Mouse (Mus musculus): ENCODE results near the gene Fndc7. TPM values are rescaled to one million over a fixed set of nuclear protein-coding genes. Genes with fewer than 3 reads are reported as not detected.

Fndc7 gene
- polyA plus RNA-seq, 1 experiment from 2014 or later, result not detected

DNA sequence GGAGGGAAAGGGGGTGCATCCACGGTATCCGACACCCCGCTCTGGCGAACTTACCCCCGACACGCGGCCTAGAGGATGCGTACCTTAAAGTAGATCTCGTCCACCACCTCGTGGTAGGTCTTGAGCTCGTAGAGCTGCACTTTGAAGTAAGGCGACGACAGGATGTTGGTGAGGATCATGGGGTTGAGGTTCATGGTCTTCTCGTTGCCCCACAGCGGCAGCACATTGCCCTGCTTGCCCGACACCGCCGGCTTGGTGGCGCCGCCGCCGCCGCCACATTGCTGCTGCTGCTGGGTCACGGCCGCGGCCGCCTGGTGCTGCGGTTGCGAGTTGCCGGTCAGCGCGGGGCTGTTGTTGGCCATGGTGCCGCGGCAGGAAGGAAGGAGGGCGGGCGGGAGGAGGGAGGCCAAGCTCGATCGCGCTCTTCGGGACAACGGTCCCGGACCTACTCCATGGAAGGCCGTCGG, 21.3 kb upstream of the Fndc7 start:
- WGBS, result under 1% methylated on average over 43 of the region's 44 CpGs
- H3K4me3 ChIP-seq, result peak overlapping the region; percentile 98
- DNase-seq (ENCODE audit: extremely low spot score, low spot score), result no peak

DNA sequence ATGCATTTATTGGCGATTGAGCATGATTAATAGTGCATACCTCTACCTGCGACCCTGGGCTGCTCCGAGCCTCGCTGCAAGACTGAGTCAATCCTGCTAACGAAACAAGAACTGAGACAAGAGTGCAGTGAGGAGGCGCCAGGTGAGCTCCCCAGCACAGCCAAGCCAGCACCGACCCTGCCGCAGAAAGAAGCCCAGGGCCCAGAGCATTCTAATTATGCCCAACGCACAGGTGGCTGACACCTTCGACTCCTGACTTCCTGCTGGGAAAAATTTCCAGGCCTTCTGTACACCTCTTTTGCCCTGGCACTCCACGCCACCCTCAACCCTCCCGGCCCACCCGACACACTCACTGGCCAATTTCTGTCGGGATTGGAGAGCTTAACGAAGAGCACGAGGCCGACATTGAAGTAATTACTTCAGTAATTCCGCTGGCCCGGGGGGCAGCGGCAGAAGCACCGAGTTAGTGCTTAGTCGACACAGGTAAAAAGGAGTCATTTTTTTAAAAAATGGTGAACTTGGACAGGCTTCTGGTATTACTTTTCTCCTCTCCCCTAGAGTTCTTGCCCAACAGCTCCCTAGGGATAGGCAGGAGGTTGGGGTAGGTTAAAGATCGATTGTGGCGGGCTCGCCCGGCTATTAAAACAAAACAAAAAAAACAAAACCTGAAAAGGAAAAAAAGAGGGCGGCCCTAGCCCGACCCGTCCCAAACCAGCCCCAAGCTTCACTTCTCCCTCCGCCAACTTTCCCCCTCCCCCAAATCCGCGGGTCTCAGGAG, 20.7 kb upstream of the Fndc7 start:
- Histone ChIP-seq H3K9me3 (no peaks in the 10 kb centered on the region), H3K4me3 (peak overlapping the region; percentile 98), H3K27me3 (ENCODE audit: poor library complexity, severe bottlenecking) (no peaks in the 10 kb centered on the region), H3K27ac (peak overlapping the region; percentile 97), H3K4me1 (peaks cover 26% of the 10 kb centered on the region), H3K36me3 (replicated peaks) (peaks cover 38% of the 10 kb centered on the region)
- under 1% methylated on average over 32 of the region's 32 CpGs for WGBS
- no peak for DNase-seq (ENCODE audit: extremely low spot score, low spot score)

More for the DNA sequence above, 21.3 kb upstream of the Fndc7 start:
- Histone ChIP-seq H3K36me3 (replicated peaks) (peaks cover 31% of the 10 kb centered on the region), H3K27me3 (ENCODE audit: poor library complexity, severe bottlenecking) (no peaks in the 10 kb centered on the region), H3K9me3 (no peaks in the 10 kb centered on the region), H3K4me1 (peaks cover 26% of the 10 kb centered on the region), H3K27ac (peak overlapping the region; percentile 97)

DNA sequence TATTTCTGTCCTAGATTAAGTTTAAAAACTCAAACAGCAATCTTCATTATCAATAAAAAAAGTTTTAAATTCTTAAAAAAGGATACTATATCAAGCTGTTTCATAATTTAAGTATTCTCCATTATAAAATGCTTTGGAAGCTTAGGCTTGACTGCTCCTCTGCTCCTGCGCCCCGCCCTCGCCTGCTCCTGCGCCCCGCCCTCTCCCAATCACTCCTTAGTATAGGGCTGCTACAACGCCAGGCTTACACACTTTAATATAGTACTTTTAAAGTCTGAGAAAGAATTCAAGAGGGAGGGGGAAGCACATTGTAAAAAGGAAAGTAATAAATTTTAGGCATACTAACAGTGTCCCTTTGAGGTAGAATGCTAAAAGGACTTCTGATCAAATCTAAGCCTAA, 13.1 kb upstream of the Fndc7 start:
- Histone ChIP-seq H3K27ac (no peak overlapping the region), H3K4me1 (no peaks in the 10 kb centered on the region), H3K36me3 (replicated peaks) (peaks cover 86% of the 10 kb centered on the region), H3K4me3 (no peak overlapping the region), H3K27me3 (ENCODE audit: poor library complexity, severe bottlenecking) (no peaks in the 10 kb centered on the region), H3K9me3 (no peaks in the 10 kb centered on the region; the same call in 1 of the 2 replicates)
- 95% methylated on average over 6 of the region's 6 CpGs for WGBS
- DNase-seq (ENCODE audit: extremely low spot score, low spot score), result no peak

DNA sequence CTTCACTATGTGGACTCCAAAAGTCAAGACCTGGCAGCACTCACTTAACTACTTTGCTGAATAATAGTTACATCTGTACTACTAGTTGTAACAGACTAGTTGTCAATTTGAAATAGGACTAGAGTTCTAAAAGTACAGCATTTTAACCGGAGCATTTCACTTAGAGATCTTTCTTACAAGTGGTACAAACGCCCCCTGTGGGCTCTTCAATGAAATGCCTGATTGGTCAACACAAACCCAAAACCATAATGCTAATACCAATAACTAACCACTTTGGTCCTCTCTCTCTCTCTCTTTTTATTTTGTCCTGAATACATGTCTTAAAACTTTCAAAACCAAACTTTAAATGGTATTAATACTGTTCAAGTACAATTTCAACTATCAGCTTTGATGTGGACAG, 12.2 kb upstream of the Fndc7 start:
- H3K36me3 ChIP-seq (replicated peaks), result peaks cover 77% of the 10 kb centered on the region
- no peaks in the 10 kb centered on the region for H3K4me1 ChIP-seq
- no peak overlapping the region for H3K4me3 ChIP-seq
- WGBS, result 55% methylated on average over 2 of the region's 2 CpGs
- H3K9me3 ChIP-seq, result no peaks in the 10 kb centered on the region; the same call in 1 of the 2 replicates
- DNase-seq (ENCODE audit: extremely low spot score, low spot score), result no peak
- no peak overlapping the region for H3K27ac ChIP-seq
- H3K27me3 ChIP-seq (ENCODE audit: poor library complexity, severe bottlenecking), result no peaks in the 10 kb centered on the region

DNA sequence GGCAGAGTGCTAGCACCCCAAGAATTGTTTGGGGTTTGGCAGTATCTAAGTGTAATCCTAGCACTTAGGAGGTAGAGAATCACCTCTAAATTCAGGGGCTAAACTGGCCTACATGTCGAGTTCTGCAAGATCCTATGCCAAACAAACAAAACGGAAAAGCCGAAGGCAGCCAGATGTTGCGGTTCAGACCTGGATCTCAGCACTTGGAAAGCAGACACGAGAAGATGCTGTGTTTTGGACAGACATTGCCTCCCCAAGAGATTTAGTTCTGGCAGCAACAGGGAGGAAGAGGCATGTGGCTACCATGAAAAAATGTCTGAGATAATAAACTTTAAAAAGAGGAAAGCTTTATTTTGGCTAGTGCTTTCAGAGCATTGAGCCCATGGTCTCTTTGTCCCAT, 10.9 kb upstream of the Fndc7 start:
- Histone ChIP-seq H3K4me3 (no peak overlapping the region), H3K9me3 (no peaks in the 10 kb centered on the region; the same call in 1 of the 2 replicates), H3K36me3 (replicated peaks) (peaks cover 63% of the 10 kb centered on the region), H3K27ac (no peak overlapping the region), H3K4me1 (no peaks in the 10 kb centered on the region), H3K27me3 (ENCODE audit: poor library complexity, severe bottlenecking) (no peaks in the 10 kb centered on the region)
- DNase-seq (ENCODE audit: extremely low spot score, low spot score), result no peak
- WGBS, result 79% methylated on average over 5 of the region's 5 CpGs

DNA sequence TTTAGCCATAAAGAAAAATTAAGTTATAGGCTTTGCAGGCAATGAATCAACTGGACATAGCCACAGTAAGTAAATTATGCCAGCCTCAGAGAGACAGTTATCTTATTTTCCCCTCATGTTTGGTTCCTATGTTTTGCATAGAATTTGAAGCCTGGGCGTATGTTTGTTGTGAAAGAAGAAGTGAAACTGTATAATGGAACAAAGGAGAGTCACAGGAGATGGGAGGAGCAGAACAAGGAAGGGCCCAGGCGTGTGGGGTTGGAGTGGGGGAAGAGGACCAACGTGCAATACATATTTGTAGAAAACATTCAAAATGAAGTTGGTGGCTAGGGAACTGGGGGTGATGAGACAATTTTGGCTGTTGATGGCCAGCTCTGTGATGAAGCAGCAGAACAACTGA, 10.3 kb upstream of the Fndc7 start:
- no peak overlapping the region for H3K4me3 ChIP-seq
- no peak overlapping the region for H3K27ac ChIP-seq
- no peaks in the 10 kb centered on the region for H3K4me1 ChIP-seq
- DNase-seq (ENCODE audit: extremely low spot score, low spot score), result no peak
- no peaks in the 10 kb centered on the region for H3K27me3 ChIP-seq (ENCODE audit: poor library complexity, severe bottlenecking)
- WGBS, result 83% methylated on average over 3 of the region's 3 CpGs
- H3K36me3 ChIP-seq (replicated peaks), result peaks cover 58% of the 10 kb centered on the region
- H3K9me3 ChIP-seq, result no peaks in the 10 kb centered on the region; the same call in 1 of the 2 replicates

DNA sequence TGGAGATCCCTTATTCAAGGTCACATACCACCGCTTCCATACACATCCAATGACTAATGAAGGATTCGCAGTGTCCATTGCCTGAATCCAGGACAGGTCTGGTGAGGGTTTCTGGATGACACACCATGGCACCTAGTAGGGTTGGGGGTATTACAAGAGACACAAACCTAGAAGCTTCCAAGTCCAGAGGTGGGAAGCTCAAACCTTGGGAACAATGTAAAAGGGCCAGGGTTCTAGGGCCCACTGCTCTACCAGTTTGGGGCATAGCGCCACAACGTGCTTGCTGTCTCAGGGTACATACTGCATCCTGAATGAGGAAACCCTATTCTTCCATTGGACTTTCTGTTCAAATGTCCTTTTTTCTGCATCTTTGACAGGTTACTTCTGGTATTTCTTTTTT, 8.8 kb upstream of the Fndc7 start:
- peaks cover 43% of the 10 kb centered on the region for H3K36me3 ChIP-seq (replicated peaks)
- H3K4me3 ChIP-seq, result no peak overlapping the region
- 95% methylated on average over 4 of the region's 4 CpGs for WGBS
- no peaks in the 10 kb centered on the region; the same call in 1 of the 2 replicates for H3K9me3 ChIP-seq
- DNase-seq (ENCODE audit: extremely low spot score, low spot score), result no peak
- no peaks in the 10 kb centered on the region for H3K4me1 ChIP-seq
- no peaks in the 10 kb centered on the region for H3K27me3 ChIP-seq (ENCODE audit: poor library complexity, severe bottlenecking)
- no peak overlapping the region for H3K27ac ChIP-seq

DNA sequence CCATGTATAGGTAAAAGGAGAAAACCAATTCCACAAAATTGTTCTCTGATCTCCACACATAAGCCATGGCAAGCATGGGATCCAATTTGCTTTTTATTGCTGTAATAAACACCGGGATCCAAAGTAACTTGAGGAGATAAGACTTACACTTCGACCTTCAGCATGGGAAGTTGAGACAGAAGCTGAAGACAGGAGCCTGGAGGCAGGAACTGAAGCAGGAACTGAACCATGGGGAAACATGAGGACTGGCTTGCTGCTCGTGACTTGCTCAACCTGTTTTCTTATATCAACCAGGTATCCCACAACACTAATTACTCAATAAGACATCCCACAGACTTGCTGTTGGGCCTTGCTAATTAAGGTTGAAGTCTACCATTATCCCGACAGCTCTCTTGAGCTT, 3.1 kb upstream of the Fndc7 start:
- no peak for DNase-seq (ENCODE audit: extremely low spot score, low spot score)
- Histone ChIP-seq H3K36me3 (replicated peaks) (no peaks in the 10 kb centered on the region), H3K4me3 (no peak overlapping the region), H3K27ac (no peak overlapping the region), H3K4me1 (no peaks in the 10 kb centered on the region), H3K27me3 (ENCODE audit: poor library complexity, severe bottlenecking) (no peaks in the 10 kb centered on the region), H3K9me3 (no peaks in the 10 kb centered on the region)
- WGBS, result 84% methylated on average over 4 of the region's 4 CpGs

DNA sequence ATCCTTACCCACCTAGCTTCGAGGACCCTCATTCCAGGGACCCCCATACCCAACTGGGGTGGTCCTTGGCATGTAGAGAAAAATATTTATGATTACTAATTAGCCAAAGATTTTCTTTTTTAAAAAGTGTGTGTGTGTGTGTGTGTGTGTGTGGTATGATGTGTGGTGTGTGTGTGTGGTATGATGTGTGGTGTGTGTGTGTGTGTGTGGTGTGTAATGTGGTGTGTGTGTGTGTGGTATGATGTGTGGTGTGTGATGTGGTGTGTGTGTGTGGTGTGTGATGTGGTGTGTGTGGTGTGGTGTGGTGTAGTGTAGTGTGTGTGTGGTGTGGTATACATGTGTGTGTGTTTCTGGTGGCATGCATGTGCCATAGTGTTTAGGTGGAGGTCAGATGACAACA, 2.3 kb upstream of the Fndc7 start:
- Histone ChIP-seq H3K27ac (no peak overlapping the region), H3K9me3 (no peaks in the 10 kb centered on the region), H3K4me3 (no peak overlapping the region), H3K36me3 (replicated peaks) (no peaks in the 10 kb centered on the region), H3K4me1 (peaks cover 4% of the 10 kb centered on the region; the same call in 1 of the 2 replicates), H3K27me3 (ENCODE audit: poor library complexity, severe bottlenecking) (no peaks in the 10 kb centered on the region)
- DNase-seq (ENCODE audit: extremely low spot score, low spot score), result no peak
- 84% methylated on average over 1 of the region's 1 CpGs for WGBS

DNA sequence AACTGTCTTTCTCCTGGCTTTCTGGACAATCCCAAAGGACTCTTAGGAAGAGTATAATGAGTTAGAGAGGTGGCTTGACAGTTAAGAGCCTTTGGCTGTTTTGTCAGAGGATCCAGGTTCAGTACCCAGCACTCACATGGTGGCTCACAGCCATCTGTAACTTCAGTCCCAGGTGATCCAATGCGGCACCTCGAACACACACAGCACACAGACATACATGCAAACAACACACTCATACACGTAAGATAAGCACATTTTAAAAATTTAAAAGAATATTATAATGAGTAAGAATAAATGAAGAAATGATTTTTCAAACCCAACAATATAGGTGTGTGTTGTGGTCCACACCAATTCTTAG, 2.2 kb downstream of the Fndc7 start:
- H3K36me3 ChIP-seq (replicated peaks), result no peaks in the 10 kb centered on the region
- peaks cover 22% of the 10 kb centered on the region for H3K4me1 ChIP-seq
- no peaks in the 10 kb centered on the region for H3K9me3 ChIP-seq
- WGBS, result 95% methylated on average over 3 of the region's 3 CpGs
- H3K27me3 ChIP-seq (ENCODE audit: poor library complexity, severe bottlenecking), result no peaks in the 10 kb centered on the region
- no peak overlapping the region for H3K27ac ChIP-seq
- no peak overlapping the region for H3K4me3 ChIP-seq
- no peak for DNase-seq (ENCODE audit: extremely low spot score, low spot score)

DNA sequence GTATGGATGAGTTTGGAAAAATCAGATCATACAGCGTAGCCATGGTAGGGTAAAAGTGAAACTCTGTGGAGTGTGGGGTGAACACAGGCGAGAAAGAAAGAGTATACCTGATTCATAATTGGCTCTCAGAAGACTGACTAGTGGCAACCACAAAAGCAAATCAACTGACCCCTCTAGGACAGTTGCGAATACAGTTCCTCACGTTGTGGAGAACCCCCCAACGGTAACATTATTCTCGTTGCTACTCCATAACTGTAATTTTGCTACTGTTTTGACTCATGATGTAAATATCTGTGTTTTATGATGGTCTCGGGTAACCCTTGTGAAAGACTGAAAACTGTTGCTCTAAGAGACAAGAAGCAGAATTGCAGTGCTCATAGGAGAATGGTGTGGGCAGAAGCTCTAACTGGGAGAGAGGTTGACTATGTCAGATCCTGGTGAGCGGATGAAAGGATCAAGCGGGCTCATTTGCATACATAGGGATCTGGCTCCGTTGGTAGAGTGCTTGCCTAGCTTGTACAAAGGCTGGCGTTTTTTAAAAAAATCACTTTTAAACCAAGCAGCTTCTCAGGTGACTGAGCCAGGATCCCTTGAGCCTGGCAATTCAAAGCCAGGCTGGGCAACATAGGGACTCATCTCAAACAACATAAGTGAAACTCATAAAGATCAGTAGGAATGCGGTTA, 2.7 kb downstream of the Fndc7 start:
- Histone ChIP-seq H3K27me3 (ENCODE audit: poor library complexity, severe bottlenecking) (no peaks in the 10 kb centered on the region), H3K36me3 (replicated peaks) (no peaks in the 10 kb centered on the region), H3K9me3 (no peaks in the 10 kb centered on the region), H3K4me3 (no peak overlapping the region), H3K4me1 (peaks cover 22% of the 10 kb centered on the region), H3K27ac (no peak overlapping the region)
- DNase-seq (ENCODE audit: extremely low spot score, low spot score), result no peak
- 69% methylated on average over 12 of the region's 12 CpGs for WGBS

DNA sequence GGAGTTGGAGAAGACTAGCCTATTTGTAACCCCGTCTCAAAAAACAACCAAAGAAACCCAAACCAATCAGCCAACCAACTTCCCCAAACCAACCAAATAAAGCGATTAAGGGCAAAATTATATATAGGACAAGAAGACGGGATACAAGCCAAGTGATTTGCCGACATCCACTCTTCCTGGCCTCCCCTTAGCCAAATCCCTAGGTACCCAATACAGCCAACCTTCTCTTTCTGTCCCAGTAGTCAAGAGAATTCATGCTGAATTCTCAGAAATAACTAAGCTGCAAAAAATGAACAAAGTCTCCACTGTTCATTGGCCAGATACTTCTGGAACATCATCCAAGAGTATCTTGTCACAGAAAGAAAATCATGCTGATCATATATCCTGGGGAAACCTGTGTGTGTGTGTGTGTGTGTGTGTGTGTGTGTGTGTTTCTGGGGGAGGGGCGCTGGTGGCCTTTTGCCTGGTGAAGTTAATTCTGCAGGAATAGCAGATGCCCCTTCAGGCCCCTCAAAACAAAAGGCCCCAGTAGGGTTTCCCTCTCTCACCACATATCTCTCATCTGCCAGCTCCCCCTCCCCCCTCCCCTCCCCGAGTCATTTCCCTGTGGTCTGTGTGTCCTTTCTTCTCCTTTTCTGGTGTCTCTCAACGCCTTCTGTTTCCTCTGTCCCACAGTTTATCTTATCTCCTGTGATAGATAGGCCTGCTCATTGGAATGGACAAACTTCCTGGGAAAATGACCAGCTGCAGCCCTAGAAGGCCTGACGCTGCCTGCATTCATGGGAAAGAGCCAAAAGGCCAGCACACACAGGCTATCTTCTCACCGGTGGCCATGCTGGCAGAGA, 3.9 kb downstream of the Fndc7 start:
- no peaks in the 10 kb centered on the region for H3K9me3 ChIP-seq
- H3K27me3 ChIP-seq (ENCODE audit: poor library complexity, severe bottlenecking), result no peaks in the 10 kb centered on the region
- H3K27ac ChIP-seq, result peak overlapping the region; percentile 61
- H3K36me3 ChIP-seq (replicated peaks), result no peaks in the 10 kb centered on the region
- no peak for DNase-seq (ENCODE audit: extremely low spot score, low spot score)
- whole genome bisulfite sequencing, result 59% methylated on average over 9 of the region's 9 CpGs
- H3K4me1 ChIP-seq, result peaks cover 30% of the 10 kb centered on the region
- H3K4me3 ChIP-seq, result no peak overlapping the region
